Mouse (Mus musculus) cortical plate, adult 2 months (tissue): ENCODE measurements at regions not wholly inside any gene's neighbourhood (a gene's known extent, or its start where the extent isn't known, plus 50 kb on each side); places are given as distances from the start of the nearest gene placed in this dataset.

Experiments
- CTCF ChIP-seq: fragments of 200-500 bp; IDR thresholded peaks from 2 replicates; pipeline ENCODE4 v1.5.1; 2011; ENCODE audit warnings: mild to moderate bottlenecking, control low read depth, low read length; ENCODE audit not compliant: insufficient read depth; ENCODE audit errors: extremely low read depth
- POLR2A ChIP-seq: fragments of 200-500 bp; IDR thresholded peaks from 2 replicates; pipeline ENCODE4 v1.6.1; 2011; ENCODE audit warnings: mild to moderate bottlenecking, low read length, control low read depth; ENCODE audit not compliant: insufficient read depth; ENCODE audit errors: extremely low read depth

- TF ChIP-seq CTCF: no peak
- no peak for TF ChIP-seq POLR2A
These were observed 160.3 kb upstream of the Prdm1 start for GRCm38 (mm10) chr10:44688555-44688954.
